Mouse (Mus musculus) ES-Bruce4 (cell line): Measurements from ENCODE around the gene Cux1. TPM values are rescaled to one million over a fixed set of nuclear protein-coding genes. Genes with fewer than 3 reads are reported as not detected.

Experiments used
- H3K27ac ChIP-seq: 2 replicates; pipeline ENCODE4 v1.5.1; 2012; ENCODE audit warnings: low read length, inconsistent platforms; ENCODE audit not compliant: insufficient read depth
- H3K27me3 ChIP-seq: 2 replicates; pipeline ENCODE4 v1.6.1; 2012; ENCODE audit warnings: mild to moderate bottlenecking, low read length, inconsistent platforms; ENCODE audit not compliant: control insufficient read depth, poor library complexity, insufficient read depth, severe bottlenecking
- H3K36me3 ChIP-seq: 2 replicates; pipeline ENCODE4 v1.6.1; 2012; ENCODE audit warnings: inconsistent platforms, mild to moderate bottlenecking, low read length, moderate library complexity; ENCODE audit not compliant: control insufficient read depth, poor library complexity, insufficient read depth, severe bottlenecking
- H3K4me1 ChIP-seq: one replicate; pipeline ENCODE4 v1.8.1; 2011; ENCODE audit warnings: low read length; ENCODE audit not compliant: control insufficient read depth, insufficient read depth
- H3K4me3 ChIP-seq: 2 replicates; pipeline ENCODE4 v1.5.1; 2011; ENCODE audit warnings: low read depth, mild to moderate bottlenecking, low read length
- H3K9ac ChIP-seq: 2 replicates; pipeline ENCODE4 v1.6.1; 2012; ENCODE audit warnings: low read depth, mild to moderate bottlenecking, inconsistent platforms; ENCODE audit not compliant: poor library complexity, severe bottlenecking
- H3K9me3 ChIP-seq: replicated peaks from 2 replicates; pipeline ENCODE4 v1.6.1; 2012; ENCODE audit warnings: mild to moderate bottlenecking, low read length, inconsistent platforms; ENCODE audit not compliant: control insufficient read depth, poor library complexity, insufficient read depth, severe bottlenecking
- CTCF ChIP-seq: IDR thresholded peaks from one replicate; pipeline ENCODE4 v1.8.1; 2011; ENCODE audit warnings: low read depth, low read length
- EP300 ChIP-seq: IDR thresholded peaks from 2 replicates; pipeline ENCODE4 v1.6.1; 2011; ENCODE audit warnings: low read depth, low read length; ENCODE audit not compliant: insufficient read depth
- POLR2A ChIP-seq: IDR thresholded peaks from one replicate; pipeline ENCODE4 v1.8.1; 2011; ENCODE audit warnings: low read length; ENCODE audit not compliant: insufficient read depth
- polyA plus RNA-seq: library from polyadenylated mRNA; stranded (reverse); fragments of >200 nt; gene quantifications from 2 replicates; pipeline ENCODE4 v1.2.4, GENCODE M21; 2011; ENCODE audit warnings: low read depth; ENCODE audit not compliant: missing spikeins, insufficient read depth, insufficient read length

Gene Cux1
- polyA plus RNA-seq, 1 experiment, result 37.0 TPM

- H3K27me3 ChIP-seq, result no peaks in the 10 kb centered on the region
- no peaks in the 10 kb centered on the region for H3K36me3 ChIP-seq
- no peak overlapping the region for H3K4me3 ChIP-seq
- no peak overlapping the region for H3K27ac ChIP-seq
- no peaks in the 10 kb centered on the region for H3K9me3 ChIP-seq
- peaks cover 1% of the 10 kb centered on the region for H3K4me1 ChIP-seq
- no peak for TF ChIP-seq POLR2A
- TF ChIP-seq EP300, result no peak
- TF ChIP-seq CTCF, result no peak
- no peak overlapping the region for H3K9ac ChIP-seq
Measured at GRCm38 (mm10) chr5:136385161-136385560, 182.1 kb downstream of the Cux1 start.

- no peak overlapping the region for H3K4me3 ChIP-seq
- no peaks in the 10 kb centered on the region for H3K27me3 ChIP-seq
- no peak overlapping the region for H3K27ac ChIP-seq
- no peak overlapping the region for H3K9ac ChIP-seq
- H3K36me3 ChIP-seq, result no peaks in the 10 kb centered on the region
- TF ChIP-seq EP300 (no peak), POLR2A (no peak), CTCF (no peak)
- H3K9me3 ChIP-seq, result no peaks in the 10 kb centered on the region
- peaks cover 1% of the 10 kb centered on the region for H3K4me1 ChIP-seq
Measured at GRCm38 (mm10) chr5:136382261-136383005, 184.9 kb downstream of the Cux1 start.

- H3K4me3 ChIP-seq, result no peak overlapping the region
- H3K27me3 ChIP-seq, result no peaks in the 10 kb centered on the region
- H3K9me3 ChIP-seq, result no peaks in the 10 kb centered on the region
- no peaks in the 10 kb centered on the region for H3K36me3 ChIP-seq
- no peak overlapping the region for H3K27ac ChIP-seq
- H3K4me1 ChIP-seq, result no peaks in the 10 kb centered on the region
- no peak overlapping the region for H3K9ac ChIP-seq
- TF ChIP-seq CTCF, result peak; percentile 27
- no peak for TF ChIP-seq EP300
Measured at GRCm38 (mm10) chr5:136379405-136379804, 187.9 kb downstream of the Cux1 start.

GRCm38 (mm10) chr5:136377101-136377500 lies 190.2 kb downstream of the Cux1 start:
- Histone ChIP-seq H3K9me3 (no peaks in the 10 kb centered on the region), H3K36me3 (no peaks in the 10 kb centered on the region), H3K4me1 (no peaks in the 10 kb centered on the region), H3K27ac (no peak overlapping the region), H3K9ac (no peak overlapping the region), H3K4me3 (no peak overlapping the region), H3K27me3 (no peaks in the 10 kb centered on the region)
- TF ChIP-seq POLR2A (no peak), CTCF (no peak), EP300 (no peak)

- no peak for TF ChIP-seq CTCF
- TF ChIP-seq EP300, result no peak
- no peak for TF ChIP-seq POLR2A
Measured at GRCm38 (mm10) chr5:136375350-136375749, 191.9 kb downstream of the Cux1 start.

GRCm38 (mm10) chr5:136372276-136372675 lies 195.0 kb downstream of the Cux1 start:
- Histone ChIP-seq H3K27me3 (no peaks in the 10 kb centered on the region), H3K36me3 (peaks cover 7% of the 10 kb centered on the region; the same call in 1 of the 2 replicates), H3K27ac (no peak overlapping the region), H3K9ac (no peak overlapping the region), H3K4me1 (no peaks in the 10 kb centered on the region), H3K4me3 (no peak overlapping the region), H3K9me3 (no peaks in the 10 kb centered on the region)
- TF ChIP-seq CTCF, result no peak
- TF ChIP-seq EP300, result no peak
- no peak for TF ChIP-seq POLR2A

More at GRCm38 (mm10) chr5:136375350-136375749, 191.9 kb downstream of the Cux1 start:
- Histone ChIP-seq H3K4me1 (no peaks in the 10 kb centered on the region), H3K36me3 (no peaks in the 10 kb centered on the region), H3K9ac (no peak overlapping the region), H3K9me3 (no peaks in the 10 kb centered on the region), H3K27ac (no peak overlapping the region), H3K4me3 (no peak overlapping the region), H3K27me3 (no peaks in the 10 kb centered on the region)
